ENCODE assay signal across 1 mouse cellular context in the genomic region with DNA sequence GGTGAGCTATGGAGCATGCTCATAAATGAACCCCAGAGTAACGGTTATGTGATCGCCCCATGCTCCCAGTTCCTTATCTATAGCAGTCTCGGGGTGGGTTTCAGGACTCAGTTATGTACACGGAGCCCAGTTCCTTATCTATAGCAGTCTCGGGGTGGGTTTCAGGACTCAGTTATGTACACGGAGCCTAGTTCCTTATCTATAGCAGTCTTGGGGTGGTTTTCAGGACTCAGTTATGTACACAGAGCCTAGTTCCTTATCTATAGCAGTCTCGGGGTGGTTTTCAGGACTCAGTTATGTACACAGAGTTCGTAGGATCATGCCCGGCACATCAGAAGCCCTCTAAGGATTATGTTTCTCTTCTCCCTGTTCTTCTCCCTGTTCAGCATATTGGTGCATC.
TF ChIP-seq lines count a peak whose summit lies in the region.

No protein-coding gene starts in this region.

TF ChIP-seq in MEL, 35 proteins besides CTCF, POLR2A, EP300 and RAD21:
- TF ChIP-seq GABPA (IDR thresholded peaks at IDR 0.05; ENCODE audit: low read depth, low read length) (no peak), TAL1 (IDR thresholded peaks at IDR 0.05; ENCODE audit: low read length) (no peak; the same call in 1 of the 2 replicates), MXI1 (IDR thresholded peaks at IDR 0.05; ENCODE audit: low read depth, low read length) (peak; percentile 59), POLR2AphosphoS5 (IDR thresholded peaks at IDR 0.05; ENCODE audit: borderline replicate concordance, low read depth, low read length) (no peak), USF1 (IDR thresholded peaks at IDR 0.05; ENCODE audit: low read depth, low read length) (no peak), NRF1 (IDR thresholded peaks at IDR 0.05; ENCODE audit: insufficient read depth, low read depth, low read length, poor library complexity, severe bottlenecking) (peak; percentile 22; the same call in 1 of the 2 replicates), TBP (IDR thresholded peaks at IDR 0.05; ENCODE audit: low read depth, low read length) (peak; percentile 42; the same call in 1 of the 2 replicates), POLR2AphosphoS2 (IDR thresholded peaks at IDR 0.05; ENCODE audit: low read length) (no peak), ZKSCAN1 (IDR thresholded peaks at IDR 0.05; ENCODE audit: low read depth, low read length) (no peak), ZNF384 (IDR thresholded peaks at IDR 0.05; ENCODE audit: low read depth, low read length) (no peak), UBTF (IDR thresholded peaks at IDR 0.05; ENCODE audit: borderline replicate concordance, insufficient read depth, low read depth, low read length) (no peak), MAFK (IDR thresholded peaks at IDR 0.05; ENCODE audit: borderline replicate concordance, low read depth, low read length) (no peak), MYC (IDR thresholded peaks at IDR 0.05; ENCODE audit: low read depth, low read length) (0 out of 2 replicates have a peak, but pooled peaks have one; percentile 44), SMC3 (IDR thresholded peaks at IDR 0.05; ENCODE audit: low read depth, low read length) (no peak), MAX (IDR thresholded peaks at IDR 0.05; ENCODE audit: low read length) (0 out of 2 replicates have a peak, but pooled peaks have one; percentile 22), SIN3A (IDR thresholded peaks at IDR 0.05; ENCODE audit: low read length) (peak; percentile 78), MAZ (IDR thresholded peaks at IDR 0.05; ENCODE audit: low read depth, low read length) (peak; percentile 89), TCF12 (IDR thresholded peaks at IDR 0.05; ENCODE audit: low read depth, low read length) (peak; percentile 83), HCFC1 (IDR thresholded peaks at IDR 0.05; ENCODE audit: low read depth, low read length) (peak; percentile 61; the same call in 1 of the 2 replicates), MEF2A (IDR thresholded peaks at IDR 0.05; ENCODE audit: extremely low read depth, insufficient replicate concordance, low read depth, low read length, poor library complexity, severe bottlenecking) (no peak), ELF1 (IDR thresholded peaks at IDR 0.05; ENCODE audit: low read depth, low read length) (no peak), CHD1 (IDR thresholded peaks at IDR 0.05; ENCODE audit: low read depth, low read length) (no peak), ZMIZ1 (IDR thresholded peaks at IDR 0.05; ENCODE audit: low read depth, low read length) (no peak), MYB (IDR thresholded peaks at IDR 0.05; ENCODE audit: low read depth, low read length) (peak; percentile 81), BHLHE40 (IDR thresholded peaks at IDR 0.05; ENCODE audit: borderline replicate concordance, low read depth, low read length) (peak; percentile 45; the same call in 1 of the 2 replicates), GATA1 (IDR thresholded peaks at IDR 0.05; ENCODE audit: low read depth, low read length) (peak; percentile 96), USF2 (IDR thresholded peaks at IDR 0.05; ENCODE audit: borderline replicate concordance in 1 of 2, insufficient read depth in 1 of 2, low read depth in 1 of 2, low read length in 2 of 2) (no peak), RCOR1 (IDR thresholded peaks at IDR 0.05; ENCODE audit: low read depth, low read length) (peak; percentile 57), NELFE (IDR thresholded peaks at IDR 0.05; ENCODE audit: low read depth, low read length) (no peak), ETS1 (IDR thresholded peaks at IDR 0.05; ENCODE audit: low read depth, low read length) (peak; percentile 82), KAT2A (conservative IDR thresholded peaks at IDR 0.05; ENCODE audit: low read depth, low read length) (no peak)
